Mouse (Mus musculus) urinary bladder, postnatal 25 days (tissue): ENCODE measurements around the gene Acsbg2.
A peak's percentile ranks its signal among the peaks of the same experiment; 100 is the strongest.
"Not testable (repeated sequence)": the region's sequence is repeated elsewhere in the genome, so short reads cannot be mapped to it uniquely, and the experiment has no call there.

Experiments used
- DNase-seq: peaks from one replicate; pipeline ENCODE4 v3.0.0; 2022; ENCODE audit warnings: low spot score

Acsbg2 gene

DNA sequence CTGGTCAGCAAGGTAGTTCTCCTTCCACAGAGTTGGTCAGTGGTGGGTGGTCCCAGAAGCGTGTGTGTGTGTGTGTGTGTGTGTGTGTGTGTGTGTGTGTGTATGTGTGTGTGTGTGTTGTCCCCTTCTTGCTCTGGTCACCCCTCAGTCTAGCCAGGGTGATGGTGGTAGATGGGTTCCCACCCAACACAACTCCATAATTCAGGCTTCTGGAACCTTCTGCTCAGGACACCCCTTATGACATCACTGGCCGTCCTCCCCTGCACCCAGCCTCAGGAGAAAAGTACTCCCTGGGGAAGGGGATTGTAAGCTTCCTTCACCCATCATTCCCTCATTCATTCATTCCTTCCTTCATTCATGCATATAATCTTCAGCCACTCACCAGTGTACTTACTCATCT lies at the start of gene Acsbg2:
Acsbg2 (minus strand) TSS at position 211 of the 400 bp plus-strand sequence.
- no peak for DNase-seq

DNA sequence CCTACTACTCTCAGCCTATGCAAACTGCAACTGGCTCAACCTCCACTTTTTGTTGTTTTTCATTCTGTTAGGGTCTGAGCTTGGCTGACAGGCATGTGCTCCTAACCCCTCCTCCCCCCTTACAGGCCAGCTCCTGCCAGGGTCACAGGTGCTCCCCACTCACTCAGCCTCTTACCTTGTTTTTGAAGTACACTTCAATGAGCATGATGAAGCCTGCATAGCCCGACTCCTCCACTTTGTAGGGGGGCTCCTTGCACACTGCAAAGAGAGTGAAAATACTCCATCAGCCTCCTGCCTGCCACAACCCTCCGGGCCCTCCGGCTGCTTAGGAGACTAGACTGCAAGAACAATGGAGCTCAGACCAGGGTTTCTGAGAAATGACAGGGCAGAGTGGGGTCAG lies 45.5 kb upstream of the Acsbg2 start:
- no peak for DNase-seq

DNA sequence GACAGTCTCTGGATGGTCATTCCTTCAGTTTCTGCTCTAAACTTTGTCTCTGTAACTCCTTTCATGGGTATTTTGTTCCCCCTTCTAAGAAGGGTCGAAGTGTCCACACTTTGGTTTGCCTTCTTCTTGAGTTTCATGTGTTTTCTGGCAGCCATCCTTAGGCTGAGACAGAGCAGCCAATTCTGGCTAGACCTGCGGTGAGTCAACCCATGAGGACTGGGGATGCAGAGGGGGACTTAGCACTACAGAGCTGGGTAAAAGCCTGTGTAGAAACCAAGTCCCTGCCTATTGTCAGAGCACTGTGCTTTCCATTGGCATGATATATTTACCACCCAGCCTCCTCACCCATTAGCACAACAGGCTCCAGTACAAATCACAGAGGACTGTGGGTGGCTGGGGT lies 42.9 kb upstream of the Acsbg2 start:
- DNase-seq = no peak

DNA sequence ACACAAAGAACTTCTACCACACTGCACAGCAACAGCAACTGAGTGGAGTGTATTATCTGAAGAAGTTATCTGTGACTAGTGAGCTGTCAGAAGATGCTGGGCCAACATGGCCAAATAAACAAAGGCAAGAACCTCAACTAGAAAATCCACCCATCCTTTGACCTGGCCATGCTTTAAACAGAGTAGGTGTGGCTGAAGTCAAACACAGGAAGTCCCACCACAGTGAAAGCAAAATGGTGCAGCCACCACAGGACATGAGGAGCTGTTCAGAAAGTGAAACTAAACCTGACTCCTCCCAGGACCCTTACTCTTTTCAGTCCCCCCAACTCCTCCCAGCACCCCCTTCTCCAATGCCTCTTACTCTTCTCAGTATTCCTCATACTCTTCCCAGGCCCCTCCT lies 39.2 kb upstream of the Acsbg2 start:
- DNase-seq = no peak

DNA sequence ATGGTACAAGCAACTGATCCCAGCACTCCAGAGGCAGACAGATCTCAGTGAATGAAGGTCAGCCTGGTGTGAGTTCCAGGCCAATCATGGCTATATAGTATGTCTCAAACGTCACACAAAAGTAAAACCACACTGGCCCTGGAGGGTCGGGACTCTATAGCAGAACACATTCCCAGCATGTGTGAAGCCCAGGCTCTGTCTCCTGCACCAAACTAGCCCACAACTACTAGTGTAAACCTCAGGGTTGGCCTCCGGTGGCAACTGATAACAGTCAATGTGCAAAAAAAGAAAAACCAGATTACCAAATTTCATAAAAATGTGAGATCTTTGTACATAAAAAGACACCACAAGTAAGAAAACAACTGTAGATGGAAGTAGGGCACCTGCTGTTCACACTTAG lies 38.8 kb upstream of the Acsbg2 start:
- DNase-seq = no peak

DNA sequence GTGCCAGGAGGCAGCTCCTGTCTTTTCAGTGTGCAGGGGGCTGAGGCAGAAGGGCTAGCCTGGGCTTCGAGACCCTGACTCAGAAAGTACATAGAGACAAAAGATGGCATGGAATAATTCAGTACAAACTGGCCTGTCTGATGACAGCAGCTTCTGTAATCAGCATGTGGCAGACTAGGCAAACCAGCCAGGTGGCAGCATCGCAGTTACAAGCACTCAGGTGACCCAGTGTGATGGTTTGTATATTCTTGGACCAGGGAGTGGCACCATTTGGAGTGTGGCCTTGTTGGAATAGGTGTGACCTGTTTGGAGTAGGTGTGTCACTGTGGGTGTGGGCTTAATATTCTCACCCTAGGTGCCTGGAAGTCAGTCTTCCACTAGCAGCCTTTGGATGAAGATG lies 35.5 kb upstream of the Acsbg2 start:
- DNase-seq = not testable (repeated sequence)

DNA sequence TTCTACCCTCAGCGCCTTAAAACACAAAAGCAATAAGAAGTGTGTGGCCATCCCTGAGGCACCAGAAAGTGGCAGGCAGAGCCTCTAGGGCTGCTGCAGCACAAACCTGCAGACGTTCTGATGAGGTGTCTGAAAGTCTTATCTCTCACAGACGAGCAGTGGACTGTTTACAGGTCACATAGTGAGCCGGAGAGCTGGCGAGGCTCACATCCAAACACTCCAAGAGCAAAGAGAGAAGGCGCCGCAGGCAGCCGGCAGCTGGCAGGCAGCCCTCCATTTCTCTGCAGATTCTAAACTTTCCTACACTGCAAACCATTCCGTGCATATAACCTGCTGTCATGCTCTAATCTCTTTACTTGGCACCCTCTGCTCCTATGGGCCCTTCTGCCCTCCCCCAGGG lies 33.6 kb upstream of the Acsbg2 start:
- no peak for DNase-seq

DNA sequence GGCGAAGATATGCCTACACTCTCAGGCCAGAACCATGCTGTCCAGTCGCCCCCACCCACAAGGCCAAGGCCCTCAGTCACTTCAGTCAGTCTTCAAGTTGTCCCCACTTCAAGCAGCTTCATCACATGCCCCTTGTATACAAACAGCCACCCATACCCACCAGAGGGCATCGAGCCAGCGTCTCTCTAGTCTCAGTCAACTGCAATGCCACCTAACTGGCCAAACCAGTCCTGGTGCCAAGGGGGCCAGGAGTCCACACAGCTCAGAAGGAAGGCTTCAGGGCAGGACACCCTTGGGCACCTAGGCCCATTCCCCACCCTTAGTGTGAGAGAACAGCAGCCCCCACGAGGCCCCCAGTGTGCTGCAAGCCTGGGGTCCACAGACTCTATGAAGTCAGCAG lies 32.8 kb upstream of the Acsbg2 start:
- peak; percentile 76 for DNase-seq

DNA sequence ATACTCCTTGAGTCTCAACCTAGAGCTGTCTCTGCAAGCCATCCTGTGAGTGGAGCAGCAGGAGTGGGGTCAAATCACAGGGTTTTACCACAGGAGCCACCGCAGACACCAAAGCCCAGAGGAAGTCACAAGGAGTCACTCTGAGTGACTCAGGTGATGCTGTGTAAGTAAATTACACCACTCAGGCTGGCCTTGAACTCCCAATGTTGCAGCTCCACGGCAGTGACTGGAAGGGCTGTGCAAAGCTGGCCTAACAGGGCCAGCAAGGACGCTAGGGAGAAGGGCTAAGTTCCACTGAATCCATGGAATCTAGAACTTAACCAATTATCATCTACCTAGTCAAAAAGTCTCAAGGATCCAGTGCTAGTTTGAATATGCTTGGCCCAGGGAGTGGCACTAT lies 31.9 kb upstream of the Acsbg2 start:
- no peak for DNase-seq

DNA sequence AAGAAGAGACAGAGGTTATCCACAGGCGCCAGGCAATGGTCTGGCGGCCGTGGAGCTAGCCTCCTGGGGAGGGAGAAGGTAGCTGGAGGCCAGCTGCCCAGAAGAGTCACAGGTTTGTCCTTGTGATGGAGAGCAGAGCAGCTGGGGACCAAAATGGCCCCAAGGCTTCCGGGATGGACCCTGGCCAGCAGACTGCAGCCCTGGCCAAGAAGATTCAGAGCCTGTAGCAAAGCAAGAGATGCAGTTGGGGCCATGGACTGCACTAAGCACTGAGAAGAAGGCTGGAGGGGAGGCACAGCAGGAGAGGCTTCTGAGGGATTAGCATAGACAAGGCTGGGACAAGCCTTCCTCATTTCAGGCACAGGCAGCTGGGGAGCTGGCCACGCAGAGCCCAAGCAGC lies 28.5 kb upstream of the Acsbg2 start:
- no peak for DNase-seq

DNA sequence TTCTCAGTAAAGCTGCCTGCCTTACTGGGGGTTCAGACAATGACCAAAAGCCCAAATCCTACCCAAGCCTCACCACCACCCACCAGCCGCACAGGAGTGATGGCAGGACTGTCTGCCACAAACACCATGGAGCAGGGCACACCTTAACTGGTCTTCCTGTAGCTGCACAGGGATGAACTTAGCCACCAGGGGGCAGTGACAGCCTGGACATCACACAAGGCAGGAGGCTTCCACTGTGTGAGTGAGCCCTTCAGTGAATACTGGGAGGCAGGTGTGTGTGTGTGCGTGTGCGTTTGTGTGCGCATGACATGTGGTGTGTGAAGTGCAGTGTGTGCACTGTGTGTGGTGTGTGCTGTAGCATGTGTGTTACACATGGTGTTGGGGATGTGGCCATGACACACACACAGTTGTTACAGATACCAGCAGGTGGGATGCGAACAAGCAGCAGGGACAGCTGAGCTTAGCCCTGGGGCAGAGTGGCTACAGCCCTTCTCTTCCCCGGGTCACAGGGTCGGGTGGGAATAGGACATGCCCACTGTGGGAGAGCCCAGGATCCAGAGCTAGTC lies 23.5 kb upstream of the Acsbg2 start:
- peak; percentile 78 for DNase-seq

DNA sequence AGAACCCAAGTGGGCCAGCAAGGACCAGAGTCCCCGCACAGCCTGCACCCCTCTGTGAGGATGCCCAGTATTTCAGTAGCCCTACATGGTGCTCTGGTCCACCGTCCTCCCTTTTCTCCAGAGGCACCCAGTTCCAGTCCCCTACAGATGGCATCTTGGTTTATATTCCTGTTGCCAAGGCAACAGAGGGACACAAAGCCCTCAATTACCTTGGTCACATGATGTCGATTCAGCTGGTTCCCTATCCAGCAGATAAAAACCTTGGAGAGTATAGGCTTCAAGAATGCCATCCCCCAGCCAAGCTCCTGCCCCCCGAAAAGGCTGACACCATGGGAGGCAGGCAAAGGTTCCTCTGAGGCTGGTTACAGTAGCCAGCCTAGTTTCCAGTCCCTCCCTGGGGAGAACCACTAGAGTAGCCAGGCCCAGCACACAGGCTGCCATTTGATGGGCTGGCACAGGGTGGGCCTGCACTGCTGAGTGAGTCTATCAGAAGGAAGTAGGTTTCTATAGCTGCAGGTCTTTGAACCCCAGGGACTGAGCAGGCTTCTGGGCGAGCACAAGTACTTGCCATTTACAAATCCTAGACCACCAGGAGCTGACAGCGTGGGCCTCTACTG lies 22.4 kb upstream of the Acsbg2 start:
- no peak for DNase-seq

DNA sequence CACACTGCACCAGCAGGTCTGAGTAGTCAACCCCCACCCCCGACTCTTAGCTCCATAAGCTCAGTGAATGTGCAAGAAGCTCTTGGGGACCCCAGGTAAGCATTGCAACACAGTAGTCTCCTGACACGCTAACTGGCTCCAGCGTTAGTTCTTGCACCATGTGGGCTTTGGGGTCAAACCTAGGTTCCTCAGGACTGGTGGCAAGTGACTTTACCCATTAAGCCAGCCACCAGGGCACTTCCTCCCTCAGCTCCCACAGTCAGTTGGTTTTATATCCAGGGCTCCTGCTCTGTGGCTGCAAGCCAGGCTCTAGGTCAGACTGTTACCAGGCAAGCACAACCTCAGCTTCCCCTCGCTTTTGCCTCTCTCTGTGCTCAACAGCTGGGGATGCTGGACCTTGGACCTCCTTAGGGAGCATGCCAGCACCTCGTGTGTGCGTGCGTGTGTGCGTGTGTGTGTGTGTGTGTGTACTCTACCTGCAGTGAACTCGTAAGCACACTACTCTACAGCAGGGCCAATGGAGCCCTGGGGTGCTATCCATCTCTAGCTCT lies 21.2 kb upstream of the Acsbg2 start:
- no peak for DNase-seq

DNA sequence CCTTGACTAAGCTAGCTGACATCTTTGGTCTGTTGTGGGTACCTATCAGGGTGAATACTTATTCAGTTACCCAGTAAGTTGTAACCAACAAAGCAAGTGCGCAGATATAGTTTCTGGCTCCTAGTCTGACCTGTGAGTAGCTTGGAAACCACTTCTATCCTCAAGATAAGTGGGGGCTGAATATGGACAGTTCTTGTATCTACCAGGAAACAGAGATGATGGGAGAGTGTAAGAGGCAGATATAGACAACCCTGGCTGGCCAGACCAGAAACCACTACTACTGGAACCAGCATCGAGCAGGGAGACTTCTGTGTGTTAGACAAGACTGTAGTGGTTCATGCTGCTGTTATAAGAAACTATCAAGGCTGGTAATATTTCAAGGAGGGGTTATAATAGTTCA lies 15.8 kb upstream of the Acsbg2 start:
- DNase-seq = no peak

DNA sequence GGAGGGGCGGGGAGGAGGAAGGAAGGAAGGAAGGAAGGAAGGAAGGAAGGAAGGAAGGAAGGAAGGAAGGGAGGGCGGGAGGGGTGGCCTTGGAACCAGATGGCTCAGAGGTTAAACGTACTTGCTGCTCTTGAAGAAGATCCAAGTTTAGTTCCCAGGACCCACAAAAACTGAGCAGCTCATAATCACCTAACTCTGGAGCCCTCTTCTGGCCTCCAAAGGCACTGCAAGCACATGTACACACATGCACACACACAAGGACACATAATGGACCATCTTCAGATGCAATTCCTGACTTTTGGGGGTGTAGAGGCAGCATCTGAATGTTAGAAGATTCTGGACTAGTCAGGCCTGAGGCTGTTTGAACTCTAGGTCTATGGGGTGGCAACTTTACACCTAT lies 13.8 kb upstream of the Acsbg2 start:
- DNase-seq = no peak

DNA sequence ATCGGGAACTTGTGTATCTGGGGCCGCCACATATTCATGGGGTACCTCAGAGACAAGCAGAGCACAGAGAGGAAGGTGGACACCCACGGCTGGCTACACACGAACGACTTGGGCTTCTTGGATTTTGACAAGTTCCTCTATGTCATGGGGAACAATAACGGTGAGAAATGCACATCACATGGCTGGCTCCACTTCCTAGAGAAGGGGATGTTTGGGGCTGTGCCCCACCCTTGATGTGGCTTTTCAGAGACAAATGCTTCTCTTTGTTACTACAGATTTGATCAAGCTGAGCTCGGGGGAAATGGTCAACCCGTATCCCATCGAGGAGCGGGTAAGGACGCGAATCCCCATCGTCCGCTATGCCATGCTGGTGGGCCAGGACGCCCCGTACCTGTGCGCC lies 10.6 kb upstream of the Acsbg2 start:
- DNase-seq = no peak

DNA sequence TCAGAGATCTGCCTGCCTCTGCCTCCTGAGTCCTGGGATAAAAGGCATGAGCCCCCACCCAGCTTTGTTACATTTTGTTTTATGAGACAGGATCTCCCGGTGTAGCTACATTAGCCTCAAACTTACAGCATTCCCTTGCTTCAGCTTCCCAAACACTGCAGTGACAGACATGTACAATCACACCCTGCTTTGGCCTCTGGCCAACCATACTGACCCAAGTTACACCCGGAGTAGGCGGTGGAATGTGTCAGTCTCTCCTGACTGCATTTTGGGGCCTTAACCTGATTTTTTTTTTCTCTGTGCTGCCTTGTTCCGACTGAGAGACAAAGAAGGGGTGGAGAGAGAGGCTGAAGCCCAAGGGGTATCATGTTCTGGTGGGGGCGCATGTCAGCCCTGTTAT lies 10.1 kb upstream of the Acsbg2 start:
- DNase-seq = peak; percentile 29

DNA sequence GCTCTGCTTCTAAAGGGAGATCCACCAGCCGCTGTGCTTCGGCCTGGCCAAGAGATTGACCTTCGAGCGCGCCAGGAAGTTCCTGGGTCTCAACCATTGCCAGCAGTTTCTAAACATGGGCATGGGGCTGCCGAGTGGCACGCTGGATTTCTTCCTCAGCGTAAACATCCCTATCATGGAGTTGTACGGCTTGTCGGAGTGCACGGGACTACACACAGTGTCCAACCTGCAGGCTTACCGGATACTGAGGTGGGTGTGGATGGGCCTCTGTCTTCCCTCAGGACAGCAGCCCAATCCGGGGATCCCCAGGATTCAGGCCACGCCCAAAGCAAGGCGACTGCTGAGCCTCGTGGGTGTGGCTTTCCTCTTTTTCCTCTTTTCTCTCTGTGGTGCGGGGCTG lies 9.4 kb upstream of the Acsbg2 start:
- DNase-seq = no peak

DNA sequence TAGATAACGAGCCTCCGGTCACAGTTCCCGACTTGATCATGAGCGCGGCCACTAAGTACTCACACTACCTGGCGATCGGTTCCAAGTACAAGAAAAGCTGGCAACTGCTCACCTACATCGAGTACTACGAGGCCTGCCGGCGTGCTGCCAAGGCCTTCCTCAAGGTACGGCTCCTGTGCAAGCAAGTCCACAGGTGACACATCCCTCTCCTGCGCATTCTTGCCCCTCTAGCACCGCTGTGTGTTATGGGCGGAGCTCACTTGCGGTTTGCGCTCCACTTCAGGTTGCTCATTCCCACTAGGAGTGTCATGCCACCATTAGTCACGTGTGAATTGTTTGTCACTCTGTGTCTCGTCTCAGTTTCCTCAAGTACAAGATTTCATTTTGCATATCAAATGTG lies 3.2 kb upstream of the Acsbg2 start:
- no peak for DNase-seq

DNA sequence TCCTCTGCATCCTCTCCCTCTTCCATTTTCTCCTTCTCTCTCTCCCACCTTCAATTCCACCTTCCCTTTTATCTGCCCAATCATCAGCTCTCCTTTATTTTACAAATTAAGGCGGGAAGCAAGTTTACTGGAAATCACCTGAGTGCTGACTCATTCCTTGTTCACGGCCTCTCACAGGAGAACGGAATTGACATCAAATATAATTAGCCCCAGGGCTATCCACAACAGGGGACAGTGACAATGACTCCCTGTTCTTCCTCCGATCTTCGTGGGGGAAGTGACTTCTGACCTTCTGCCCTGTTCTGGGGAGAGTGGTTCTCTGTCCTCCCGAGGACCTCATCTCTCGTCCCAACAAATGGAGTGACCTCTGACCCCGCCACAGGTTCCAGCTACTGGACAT lies 2.7 kb upstream of the Acsbg2 start:
- DNase-seq = no peak

DNA sequence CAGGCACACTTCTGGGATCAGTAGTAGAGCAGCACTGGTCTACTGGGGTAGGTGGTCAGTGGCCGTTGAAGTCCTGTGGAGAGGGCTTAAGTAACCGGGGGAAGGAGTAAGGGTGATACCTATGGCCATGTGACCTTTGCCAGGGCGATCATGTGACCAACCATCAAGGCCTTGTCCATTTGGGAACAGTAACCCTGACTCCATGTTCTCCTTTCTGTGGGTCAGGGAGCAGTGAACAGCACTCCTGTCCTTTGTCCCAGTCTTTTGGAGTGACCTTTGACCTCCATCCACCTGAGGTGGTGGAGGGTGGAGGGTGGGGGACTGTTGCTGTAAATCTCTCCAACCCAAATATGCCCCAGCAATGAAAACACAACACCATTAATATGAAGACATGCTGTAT lies 2.2 kb upstream of the Acsbg2 start:
- DNase-seq = no peak

DNA sequence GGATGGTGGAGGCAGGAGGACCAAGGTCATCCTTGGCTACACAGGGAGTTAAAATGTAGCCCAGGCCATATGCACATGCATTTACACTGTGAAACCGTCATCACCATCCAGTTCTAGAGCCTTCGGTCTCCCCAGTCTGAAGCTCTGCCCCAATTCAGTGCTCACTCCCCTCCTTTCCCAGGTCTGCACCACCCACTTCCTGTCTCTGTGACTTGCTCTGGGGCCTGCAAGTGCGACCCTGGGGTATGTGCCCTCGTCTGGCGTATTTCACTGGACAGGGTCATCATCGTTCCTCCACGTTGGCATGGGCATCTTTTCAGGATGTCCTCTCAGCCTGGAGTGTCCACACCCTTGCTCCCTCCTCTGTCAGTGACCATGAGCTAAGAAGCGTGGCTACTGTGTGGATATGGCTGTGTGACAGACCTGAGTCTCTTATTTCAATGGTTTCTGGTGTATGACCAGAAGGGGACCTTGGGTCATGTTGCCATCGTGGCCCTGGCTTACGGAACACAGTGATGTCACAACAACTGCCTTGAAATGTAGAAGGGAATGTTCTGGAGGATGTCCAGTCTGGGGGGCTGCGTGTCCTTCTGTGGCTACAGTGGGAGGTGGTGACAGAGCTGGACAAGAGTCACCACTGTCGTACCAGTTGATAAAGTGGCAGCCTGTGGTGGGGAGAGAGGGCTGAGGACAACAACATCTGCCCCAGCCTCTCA lies 847 bp upstream of the Acsbg2 start, which contains the start of gene 1700061G19Rik:
1700061G19Rik (plus strand) TSS at position 542 of the 716 bp plus-strand sequence.
- no peak for DNase-seq

DNA sequence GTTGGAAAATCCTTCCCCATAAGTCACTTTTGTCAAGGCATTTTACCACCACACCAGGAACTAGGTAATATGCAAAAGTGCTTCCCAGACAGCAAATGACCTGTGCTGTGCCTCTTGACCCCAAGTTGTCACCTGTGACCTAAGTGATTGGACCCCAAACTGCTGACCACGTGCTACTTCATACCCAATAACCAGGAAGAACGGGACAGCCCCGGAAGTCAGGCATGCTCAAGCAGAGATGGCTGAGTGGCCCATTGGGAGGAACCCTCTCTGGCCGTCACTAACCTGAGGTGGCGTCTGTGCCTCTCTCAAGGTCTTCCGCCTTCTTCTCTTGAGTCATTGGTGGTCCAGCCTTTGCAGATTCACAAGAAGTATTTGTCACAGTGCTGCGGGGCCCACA lies 1.7 kb downstream of the Acsbg2 start:
- no peak for DNase-seq
